Mouse (Mus musculus) C2C12 (cell line): ENCODE data around the gene Arhgef3.

Source experiments
- CEBPB ChIP-seq: IDR thresholded peaks from one replicate; pipeline ENCODE4 v1.6.1; 2011; ENCODE audit warnings: low read depth, mild to moderate bottlenecking, control low read depth, moderate library complexity
- CTCF ChIP-seq: IDR thresholded peaks from one replicate; pipeline ENCODE4 v1.5.1; 2011; ENCODE audit not compliant: control insufficient read depth, insufficient read depth, insufficient read length

GRCm38 (mm10) chr14:27115991-27116390 is 1.3 kb downstream of the Arhgef3 start:
- TF ChIP-seq CTCF (no peak), CEBPB (no peak)
